Mouse (Mus musculus) liver, postnatal 0 days (tissue): ENCODE measurements around the gene Ubl7. TPM values are rescaled to one million over a fixed set of nuclear protein-coding genes. Genes with fewer than 3 reads are reported as not detected.

Experiments
- ATAC-seq: fragments of 200-750 bp; cut with Nextera tagmentation; 2 replicates; pipeline ENCODE4 v1.8.0; 2017; ENCODE audit warnings: mild to moderate bottlenecking, moderate library complexity
- DNase-seq: peaks from one replicate; pipeline ENCODE4 v3.0.0-alpha.2; 2016
- H3K27ac ChIP-seq: fragments of 300-500 bp; sonication (generic); 2 replicates; pipeline ENCODE4 v1.5.1; 2014; ENCODE audit warnings: antibody characterized with exemption, moderate library complexity, mild to moderate bottlenecking, low read depth
- H3K27me3 ChIP-seq: fragments of 300-500 bp; sonication (generic); 2 replicates; pipeline ENCODE4 v1.6.1; 2014; ENCODE audit warnings: low read length, control low read depth, mixed read lengths; ENCODE audit not compliant: insufficient read depth
- H3K36me3 ChIP-seq: fragments of 300-500 bp; sonication (generic); replicated peaks from 2 replicates; pipeline ENCODE4 v1.6.1; 2014; ENCODE audit warnings: mild to moderate bottlenecking, control low read depth, low read length, moderate library complexity, mixed read lengths; ENCODE audit not compliant: insufficient read depth
- H3K4me1 ChIP-seq: fragments of 300-500 bp; sonication (generic); 2 replicates; pipeline ENCODE4 v1.6.1; 2014; ENCODE audit warnings: antibody characterized with exemption, mild to moderate bottlenecking, control low read depth; ENCODE audit not compliant: insufficient read depth
- H3K4me2 ChIP-seq: fragments of 300-500 bp; sonication (generic); 2 replicates; pipeline ENCODE4 v1.6.1; 2014; ENCODE audit warnings: low read depth, mild to moderate bottlenecking, low read length, moderate library complexity, mixed read lengths
- H3K4me3 ChIP-seq: fragments of 300-500 bp; sonication (generic); 2 replicates; pipeline ENCODE4 v1.5.1; 2014; ENCODE audit warnings: low read depth, low read length
- H3K9ac ChIP-seq: fragments of 300-500 bp; sonication (generic); replicated peaks from 2 replicates; pipeline ENCODE4 v1.6.1; 2014; ENCODE audit warnings: mild to moderate bottlenecking, moderate library complexity
- H3K9me3 ChIP-seq: fragments of 300-500 bp; sonication (generic); 2 replicates; pipeline ENCODE4 v1.6.1; 2016; ENCODE audit warnings: mild to moderate bottlenecking, control low read depth, low read length, mixed read lengths
- CTCF ChIP-seq: sonication (generic); IDR thresholded peaks from 2 replicates; pipeline ENCODE4 v1.5.1; 2016; ENCODE audit warnings: antibody characterized with exemption, low read depth
- EP300 ChIP-seq: IDR thresholded peaks from 2 replicates; pipeline ENCODE4 v1.6.1; 2016; ENCODE audit warnings: antibody characterized with exemption, low read depth, mild to moderate bottlenecking
- WGBS: fragments of 180-500 bp; shearing (Covaris S2); extraction: QIAGEN DNeasy Blood & Tissue Kit; methylation state at CpG from one replicate; pipeline ENCODE4 v1.1.7; 2014; ENCODE audit not compliant: insufficient replicate concordance; 5-methylcytosine and 5-hydroxymethylcytosine counted together
- polyA plus RNA-seq: library from polyadenylated mRNA; unstranded; fragments of >200 nt; fragmentation: Nextera tagmentation; extraction: Ambion mirVana; gene quantifications from 2 replicates; pipeline ENCODE4 v1.2.1, GENCODE M21; 2015

Gene Ubl7
- polyA plus RNA-seq, 1 experiment from 2014 or later, result 51.2 TPM

- Histone ChIP-seq H3K27me3 (peaks cover 19% of the 10 kb centered on the region), H3K9ac (no peak overlapping the region), H3K27ac (no peak overlapping the region), H3K9me3 (no peaks in the 10 kb centered on the region), H3K4me2 (no peak overlapping the region), H3K36me3 (no peaks in the 10 kb centered on the region), H3K4me3 (no peak overlapping the region), H3K4me1 (no peaks in the 10 kb centered on the region)
- TF ChIP-seq CTCF, result no peak
- TF ChIP-seq EP300, result no peak
- DNase-seq (no peak), ATAC-seq (no peak)
- 78% methylated on average over 8 of the region's 8 CpGs for WGBS
These were observed 38.4 kb downstream of the Ubl7 start for GRCm38 (mm10) chr9:57949102-57949704.

DNA sequence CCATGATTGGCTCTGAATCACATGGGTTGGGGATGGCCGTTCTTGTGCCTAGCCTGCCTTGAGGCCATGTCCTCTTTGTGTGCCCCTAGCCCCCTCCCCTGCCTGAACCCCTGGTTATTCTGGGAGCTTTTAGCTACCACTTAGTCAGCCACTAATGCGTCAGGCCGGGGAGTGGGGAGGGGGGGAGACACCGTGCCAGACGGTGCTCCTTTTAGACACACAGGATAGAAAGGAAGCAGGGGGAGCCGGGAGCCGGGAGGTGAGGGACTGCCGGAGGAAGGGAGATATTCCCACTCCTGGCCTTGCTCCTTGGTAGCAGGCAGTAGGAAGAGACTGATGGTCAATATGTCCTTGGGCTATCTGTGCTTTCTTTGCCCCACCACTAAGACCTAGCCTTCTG is 39.1 kb downstream of the Ubl7 start:
- Histone ChIP-seq H3K4me1 (peaks cover 4% of the 10 kb centered on the region; the same call in 1 of the 2 replicates), H3K4me2 (no peak overlapping the region), H3K9me3 (no peaks in the 10 kb centered on the region), H3K9ac (no peak overlapping the region), H3K36me3 (no peaks in the 10 kb centered on the region), H3K27ac (no peak overlapping the region), H3K27me3 (peaks cover 19% of the 10 kb centered on the region), H3K4me3 (no peak overlapping the region)
- ATAC-seq, result no peak
- no peak for DNase-seq
- WGBS, result 80% methylated on average over 8 of the region's 8 CpGs
- TF ChIP-seq CTCF (no peak), EP300 (no peak)

- no peak for TF ChIP-seq CTCF
- no peak for TF ChIP-seq EP300
- Histone ChIP-seq H3K4me3 (no peak overlapping the region), H3K4me1 (peaks cover 6% of the 10 kb centered on the region; the same call in 1 of the 2 replicates), H3K9ac (no peak overlapping the region), H3K36me3 (no peaks in the 10 kb centered on the region), H3K9me3 (no peaks in the 10 kb centered on the region), H3K27me3 (peaks cover 14% of the 10 kb centered on the region), H3K27ac (no peak overlapping the region), H3K4me2 (no peak overlapping the region)
- 62% methylated on average over 9 of the region's 9 CpGs for WGBS
- DNase-seq, result no peak
- no peak for ATAC-seq
These were observed 39.7 kb downstream of the Ubl7 start for GRCm38 (mm10) chr9:57950519-57950918.

DNA sequence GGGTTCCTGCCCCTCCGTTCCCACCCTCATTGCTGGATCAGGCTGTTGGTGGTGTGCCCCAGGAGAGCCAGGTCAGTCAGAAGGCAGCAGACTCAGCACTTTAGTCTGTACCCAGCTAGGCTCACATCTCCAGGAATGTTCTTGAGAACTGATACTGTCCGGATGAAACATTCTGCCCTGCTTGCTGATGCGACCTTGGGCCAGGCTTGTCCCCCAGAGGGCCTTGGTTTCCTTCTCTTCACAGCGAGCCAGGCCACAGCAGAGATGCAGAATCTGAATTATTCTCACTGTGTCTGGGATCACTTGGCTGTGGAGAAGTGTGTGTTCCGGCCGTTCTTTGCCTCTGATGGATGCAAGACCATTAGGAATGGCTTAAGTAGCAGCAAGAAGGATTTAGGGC is 41.2 kb downstream of the Ubl7 start:
- Histone ChIP-seq H3K27me3 (peaks cover 10% of the 10 kb centered on the region), H3K4me1 (peaks cover 9% of the 10 kb centered on the region), H3K4me2 (no peak overlapping the region), H3K27ac (no peak overlapping the region), H3K4me3 (no peak overlapping the region), H3K36me3 (no peaks in the 10 kb centered on the region), H3K9ac (no peak overlapping the region), H3K9me3 (no peaks in the 10 kb centered on the region)
- DNase-seq, result no peak
- no peak for ATAC-seq
- TF ChIP-seq CTCF (no peak), EP300 (no peak)
- 73% methylated on average over 6 of the region's 6 CpGs for WGBS

DNA sequence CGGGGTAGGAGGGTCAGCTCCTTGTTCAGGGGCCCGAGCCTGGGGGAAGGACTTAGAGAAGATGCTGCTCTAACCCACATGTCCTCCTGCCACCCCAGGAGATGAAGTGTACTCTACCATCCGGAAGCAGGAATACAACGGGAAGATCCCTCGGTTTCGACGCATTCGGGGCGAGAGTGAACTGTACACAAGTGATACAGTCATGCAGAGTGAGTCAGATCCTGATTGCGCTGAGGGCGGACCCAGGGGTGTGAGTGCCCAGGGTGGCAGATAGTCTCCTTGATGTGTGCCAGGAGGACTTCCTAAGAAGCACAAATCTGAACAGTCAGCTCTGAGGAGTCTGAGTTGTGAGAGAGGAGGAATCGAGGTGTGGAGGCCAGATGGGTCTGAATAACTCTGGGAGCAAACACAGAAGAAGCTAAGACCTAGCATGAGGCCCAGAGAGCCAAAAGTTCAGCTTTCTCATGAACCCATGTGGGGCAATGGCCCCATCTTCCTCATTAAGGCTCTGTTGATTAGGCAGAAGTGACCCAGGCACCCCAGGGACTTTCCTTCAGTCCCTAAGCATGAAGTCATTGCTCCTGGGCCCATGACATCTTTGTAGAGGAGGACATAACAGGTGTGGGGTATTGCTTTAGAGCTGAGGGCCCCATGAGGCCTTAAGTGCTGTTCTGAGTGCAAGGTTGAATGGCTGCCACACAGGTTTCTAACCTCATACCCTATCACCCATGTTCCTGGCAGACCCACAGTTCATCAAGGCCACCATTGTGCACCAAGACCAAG is 44.4 kb downstream of the Ubl7 start:
- no peaks in the 10 kb centered on the region for H3K36me3 ChIP-seq
- H3K9ac ChIP-seq, result no peak overlapping the region
- peaks cover 12% of the 10 kb centered on the region for H3K4me1 ChIP-seq
- TF ChIP-seq EP300 (no peak), CTCF (no peak)
- 84% methylated on average over 12 of the region's 12 CpGs for WGBS
- no peaks in the 10 kb centered on the region for H3K9me3 ChIP-seq
- peaks cover 6% of the 10 kb centered on the region for H3K27me3 ChIP-seq
- H3K4me3 ChIP-seq, result no peak overlapping the region
- H3K27ac ChIP-seq, result no peak overlapping the region
- no peak for DNase-seq
- no peak overlapping the region for H3K4me2 ChIP-seq
- no peak for ATAC-seq

DNA sequence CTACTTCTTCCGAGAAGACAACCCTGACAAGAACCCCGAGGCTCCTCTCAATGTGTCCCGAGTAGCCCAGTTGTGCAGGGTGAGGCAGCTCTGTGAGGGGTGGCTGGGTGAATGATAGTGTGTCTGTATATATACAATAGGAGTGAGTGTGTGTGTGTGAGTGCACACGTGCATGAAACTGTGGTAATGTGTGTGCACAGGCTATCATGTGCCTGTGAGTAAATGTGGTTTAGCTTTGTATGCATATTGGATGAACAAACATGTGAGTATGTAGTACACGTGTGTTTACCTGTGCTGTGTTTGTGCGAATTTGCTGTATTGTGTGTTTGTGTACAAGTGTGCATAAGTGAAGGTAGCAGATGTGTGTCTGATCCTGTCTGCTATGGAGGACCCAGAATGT is 45.0 kb downstream of the Ubl7 start:
- no peaks in the 10 kb centered on the region for H3K36me3 ChIP-seq

More for the DNA sequence above, 45.0 kb downstream of the Ubl7 start:
- H3K27ac ChIP-seq, result no peak overlapping the region
- peaks cover 12% of the 10 kb centered on the region for H3K4me1 ChIP-seq
- TF ChIP-seq CTCF (no peak), EP300 (no peak)
- ATAC-seq (no peak), DNase-seq (no peak)
- no peak overlapping the region for H3K4me3 ChIP-seq
- H3K4me2 ChIP-seq, result no peak overlapping the region
- H3K9ac ChIP-seq, result no peak overlapping the region
- no peaks in the 10 kb centered on the region for H3K9me3 ChIP-seq
- peaks cover 2% of the 10 kb centered on the region for H3K27me3 ChIP-seq
- 70% methylated on average over 6 of the region's 6 CpGs for WGBS
